Mouse (Mus musculus) heart, adult 18-20 months (tissue): ENCODE results near the gene Adgrd1. TPM values are rescaled to one million over a fixed set of nuclear protein-coding genes. Genes with fewer than 3 reads are reported as not detected.
"Not testable (repeated sequence)": the region's sequence is repeated elsewhere in the genome, so short reads cannot be mapped to it uniquely, and the experiment has no call there.

Source experiments
- DNase-seq, 2 experiments: peaks; one replicate each; pipeline ENCODE4 v3.0.0; 2021 to 2022; ENCODE audit warnings: mixed read lengths in 1 of 2
- total RNA-seq, 2 experiments: library from RNA; stranded (reverse); gene quantifications; 2 replicates each; pipeline ENCODE4 v1.2.3; 2021

The Adgrd1 gene
- total RNA-seq, 2 experiments from 2014 or later: 3.4 to 4.3 TPM

DNA sequence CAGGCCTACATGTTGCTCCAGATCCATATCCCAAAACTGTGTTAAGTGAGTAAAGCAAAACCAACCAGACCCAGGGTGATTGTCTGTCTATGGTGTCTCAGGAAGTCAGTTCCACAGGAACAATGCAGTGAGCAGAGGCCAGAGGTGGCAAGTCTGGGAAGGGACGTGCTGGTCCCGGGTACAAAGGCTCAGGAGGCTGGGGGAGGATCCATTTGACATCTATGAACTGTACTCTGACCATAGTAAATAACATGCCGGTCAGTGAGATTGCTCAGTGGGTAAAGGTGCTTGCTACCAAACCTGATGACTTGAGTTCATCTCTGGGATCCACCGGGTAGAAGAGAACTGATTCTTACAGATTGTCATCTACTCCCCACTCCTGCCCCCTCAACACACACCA is 3.4 kb upstream of the Adgrd1 start:
- DNase-seq: no peak

DNA sequence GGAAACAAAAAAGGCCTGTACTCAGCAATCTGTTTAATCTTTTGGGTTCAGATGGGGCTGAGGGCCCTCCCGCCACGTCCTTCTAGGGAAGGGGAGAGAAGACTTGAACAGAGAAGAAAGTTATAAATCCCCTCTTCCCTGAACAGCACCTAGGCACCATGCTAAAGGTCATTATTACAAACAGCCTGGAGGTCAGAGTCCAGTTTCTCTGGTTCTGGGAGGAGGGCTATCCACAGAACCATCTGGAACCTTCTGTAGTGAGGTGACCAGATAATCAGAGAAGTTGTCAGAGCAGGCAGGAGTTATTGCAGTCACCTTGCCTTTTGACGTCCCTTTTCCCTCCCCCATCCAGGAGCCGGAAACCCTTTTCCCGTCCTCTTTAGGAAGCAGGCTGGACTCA is 2.3 kb upstream of the Adgrd1 start:
- no peak for DNase-seq

DNA sequence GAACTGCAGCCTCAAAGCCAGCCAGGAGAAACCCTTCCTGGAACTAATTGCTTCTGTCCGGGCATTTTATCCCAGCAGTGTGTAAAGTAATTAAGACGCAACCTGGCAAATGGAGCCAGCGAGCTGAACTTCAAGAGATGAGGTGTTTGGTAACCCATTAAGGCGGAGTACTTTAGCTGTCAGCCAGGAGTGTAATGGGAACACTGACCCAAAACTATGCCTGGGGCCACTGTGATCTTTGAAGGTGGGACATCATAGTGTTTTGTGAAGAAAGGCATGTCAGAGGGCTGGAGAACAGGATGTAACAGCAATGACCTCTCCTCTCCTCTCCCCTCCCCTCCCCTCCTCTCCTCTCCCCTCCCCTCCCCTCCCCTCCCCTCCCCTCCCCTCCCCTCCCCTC is 7.5 kb downstream of the Adgrd1 start:
- DNase-seq: no peak

DNA sequence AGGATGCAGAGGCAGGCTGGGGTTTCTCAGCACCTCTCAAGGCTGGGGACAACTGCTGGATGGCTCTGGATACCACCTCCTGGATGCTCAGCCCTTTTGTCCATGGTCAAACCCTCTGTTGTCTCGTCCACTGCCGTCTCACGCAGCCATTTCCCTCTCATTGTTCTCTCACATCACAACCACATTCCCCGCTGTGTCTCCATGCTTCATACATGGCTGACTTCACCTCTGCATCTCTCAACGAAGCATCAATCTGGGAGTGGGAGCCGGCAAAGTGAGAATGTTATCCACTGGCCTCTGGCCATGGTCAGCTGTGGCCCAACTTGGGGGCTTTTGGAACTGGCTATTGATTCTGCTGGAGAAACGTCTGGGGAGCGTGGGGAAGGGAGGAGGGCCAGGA is 15.2 kb downstream of the Adgrd1 start:
- DNase-seq: no peak

DNA sequence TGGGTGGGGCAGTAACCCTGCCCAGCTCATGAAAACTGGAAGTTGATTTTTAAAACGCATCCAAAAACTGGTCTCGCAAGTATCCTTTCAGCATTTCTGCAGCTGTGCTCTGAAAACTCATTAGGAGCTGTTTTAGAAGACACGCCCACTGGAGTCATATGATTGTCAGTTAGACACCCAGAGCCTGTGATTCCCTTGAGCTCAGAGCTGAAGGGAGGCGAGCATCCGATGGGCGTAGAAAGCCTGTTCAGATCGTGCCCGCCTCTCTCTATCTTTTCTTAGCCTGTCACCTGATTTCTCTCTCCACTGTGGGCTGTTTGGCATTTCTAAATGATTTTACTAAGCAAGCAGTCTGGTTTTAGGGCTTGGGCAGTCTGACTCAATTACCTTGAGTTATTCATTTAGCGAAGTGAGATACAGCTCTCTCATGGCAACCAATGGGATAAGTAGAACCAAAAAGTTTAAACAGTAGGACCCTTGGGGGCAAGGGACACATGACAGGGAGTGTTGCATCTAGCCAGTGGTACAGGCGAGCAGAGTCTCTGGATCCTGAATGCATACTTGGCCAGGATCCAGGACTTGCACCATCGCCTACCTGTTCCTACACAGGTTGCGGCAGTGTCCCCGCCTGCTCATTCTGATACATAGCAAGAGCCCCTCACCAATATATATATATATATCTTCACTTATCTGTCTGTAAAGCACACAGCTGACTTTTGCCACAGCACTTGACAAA is 17.4 kb downstream of the Adgrd1 start:
- DNase-seq: peak; percentile 20 to 42

DNA sequence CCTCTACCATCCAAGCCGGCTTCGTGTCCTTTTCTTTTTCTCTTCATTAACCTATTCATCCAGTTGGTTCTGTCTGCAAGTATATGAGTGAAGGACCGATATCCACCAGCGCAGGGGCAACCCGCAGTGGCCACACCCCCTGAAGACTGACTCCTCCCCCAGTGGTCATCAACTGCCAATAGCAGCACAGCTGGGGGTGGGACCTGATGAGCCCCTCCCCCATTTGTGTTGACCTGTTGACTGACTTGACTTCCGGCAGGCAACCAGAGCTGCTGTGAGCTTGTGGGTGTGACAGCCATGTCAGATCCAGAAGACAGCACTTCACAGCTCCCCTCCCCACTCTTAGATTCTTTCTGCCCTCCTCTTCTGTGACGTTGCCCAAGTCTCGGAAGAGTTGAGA is 19.7 kb downstream of the Adgrd1 start:
- no peak for DNase-seq

DNA sequence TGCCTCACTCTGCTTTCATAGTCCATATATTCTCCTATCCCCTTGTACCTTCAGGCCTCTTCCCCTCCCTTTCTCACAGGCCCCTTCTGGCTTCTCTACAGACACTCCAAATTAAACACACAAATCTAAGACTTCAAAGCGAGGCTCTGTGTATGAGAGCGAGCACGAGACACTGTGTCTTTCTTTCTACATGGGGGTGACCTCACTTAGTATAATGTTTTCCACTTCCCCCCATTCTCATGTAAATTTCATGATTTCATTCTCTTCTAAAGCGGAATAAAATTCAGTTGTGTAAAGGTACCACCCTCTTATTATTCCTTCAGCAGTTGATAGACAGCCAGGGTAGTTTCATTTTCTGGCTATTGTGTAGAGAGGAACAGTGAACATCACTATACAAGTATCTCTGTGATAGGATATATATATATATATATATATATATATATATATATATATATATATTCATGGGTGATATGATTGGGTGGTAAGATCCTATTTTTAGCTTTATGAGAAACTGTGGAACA is 21.1 kb downstream of the Adgrd1 start:
- no peak for DNase-seq

DNA sequence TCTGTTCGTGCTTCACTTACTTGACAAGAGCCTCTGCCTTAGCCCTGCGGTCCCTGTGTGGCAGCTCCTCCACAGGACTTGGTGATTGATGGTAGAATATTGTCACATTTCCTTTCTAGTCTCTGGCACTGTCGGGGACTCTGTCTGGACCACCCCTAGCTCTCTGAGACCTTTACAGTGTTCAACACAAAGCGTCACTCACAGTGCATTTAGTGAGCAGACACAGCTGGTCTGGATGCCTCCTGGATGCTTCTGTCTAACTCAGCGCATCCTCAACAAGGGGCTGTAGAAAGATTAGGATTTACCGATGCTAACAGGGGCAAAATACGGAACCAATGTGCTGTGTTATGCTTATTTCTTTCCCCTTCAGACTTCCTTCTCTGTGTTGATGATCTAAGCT is 22.0 kb downstream of the Adgrd1 start:
- no peak for DNase-seq

DNA sequence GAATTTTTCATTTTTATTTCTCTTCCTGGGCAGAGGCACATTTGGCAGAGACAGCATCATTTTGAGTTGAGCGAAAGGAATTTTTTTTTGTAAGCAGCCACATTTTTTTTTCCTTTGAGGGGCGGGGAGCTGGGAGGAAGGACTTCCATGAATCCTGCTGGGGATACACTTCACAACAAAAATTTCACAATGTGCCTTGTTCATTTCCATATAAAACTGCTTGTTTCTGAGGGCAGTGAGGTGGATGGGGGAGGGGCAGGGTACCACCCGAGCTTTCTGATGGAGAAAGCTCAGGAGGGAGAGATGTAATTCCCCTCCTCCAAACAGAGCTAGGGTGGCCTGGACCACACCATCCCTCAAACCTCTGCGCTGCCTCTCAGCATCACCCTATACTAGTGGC is 22.6 kb downstream of the Adgrd1 start:
- peak; percentile 28 to 33 for DNase-seq

DNA sequence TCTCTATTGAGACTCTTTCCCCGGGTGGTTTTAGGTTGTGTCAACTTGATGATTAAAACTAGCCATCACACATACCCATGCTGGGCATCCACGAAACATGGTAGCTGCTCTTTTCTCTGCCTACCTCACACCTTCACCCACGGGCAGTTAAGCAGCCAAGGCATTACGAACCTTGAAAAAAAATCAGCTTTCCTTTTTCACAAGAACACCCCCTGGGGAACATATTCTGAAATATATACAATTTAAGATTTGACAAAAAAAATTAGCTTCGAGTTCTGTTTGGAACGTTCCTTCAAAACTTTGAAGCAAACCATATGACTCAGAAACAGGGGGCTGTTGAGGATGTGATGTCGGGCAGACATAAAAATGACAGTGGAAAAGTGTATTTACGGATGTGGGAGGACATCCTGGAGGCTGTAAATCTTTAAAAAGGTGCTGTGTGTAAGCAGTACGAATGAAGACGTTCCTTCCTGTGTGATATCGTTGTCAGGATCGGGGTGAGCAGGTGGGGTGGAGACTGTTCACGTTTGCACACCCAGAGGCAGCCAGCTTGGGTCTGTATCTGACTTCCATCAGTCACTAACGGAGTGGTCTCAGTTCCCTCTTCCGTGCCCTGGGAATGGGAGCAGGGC is 25.2 kb downstream of the Adgrd1 start:
- no peak for DNase-seq

DNA sequence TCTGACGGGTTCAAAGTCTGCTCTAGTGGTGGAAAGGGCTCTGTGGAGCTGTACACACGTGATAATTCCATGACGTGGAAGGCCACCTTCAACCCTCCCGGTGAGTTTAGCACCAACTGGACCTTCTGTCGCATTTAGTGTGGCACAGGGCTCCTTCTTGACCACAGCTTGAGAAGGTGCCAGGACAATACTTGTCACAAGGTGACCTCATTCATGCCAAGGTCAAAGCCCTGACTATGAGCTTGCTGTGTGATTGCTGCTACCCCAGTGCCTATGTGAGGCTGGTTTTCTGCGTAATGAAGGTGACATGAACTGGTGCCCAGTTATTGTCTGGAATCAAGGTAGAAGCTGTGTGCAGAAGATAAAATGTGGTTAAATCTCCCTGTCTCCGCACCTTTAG is 25.9 kb downstream of the Adgrd1 start:
- no peak for DNase-seq

DNA sequence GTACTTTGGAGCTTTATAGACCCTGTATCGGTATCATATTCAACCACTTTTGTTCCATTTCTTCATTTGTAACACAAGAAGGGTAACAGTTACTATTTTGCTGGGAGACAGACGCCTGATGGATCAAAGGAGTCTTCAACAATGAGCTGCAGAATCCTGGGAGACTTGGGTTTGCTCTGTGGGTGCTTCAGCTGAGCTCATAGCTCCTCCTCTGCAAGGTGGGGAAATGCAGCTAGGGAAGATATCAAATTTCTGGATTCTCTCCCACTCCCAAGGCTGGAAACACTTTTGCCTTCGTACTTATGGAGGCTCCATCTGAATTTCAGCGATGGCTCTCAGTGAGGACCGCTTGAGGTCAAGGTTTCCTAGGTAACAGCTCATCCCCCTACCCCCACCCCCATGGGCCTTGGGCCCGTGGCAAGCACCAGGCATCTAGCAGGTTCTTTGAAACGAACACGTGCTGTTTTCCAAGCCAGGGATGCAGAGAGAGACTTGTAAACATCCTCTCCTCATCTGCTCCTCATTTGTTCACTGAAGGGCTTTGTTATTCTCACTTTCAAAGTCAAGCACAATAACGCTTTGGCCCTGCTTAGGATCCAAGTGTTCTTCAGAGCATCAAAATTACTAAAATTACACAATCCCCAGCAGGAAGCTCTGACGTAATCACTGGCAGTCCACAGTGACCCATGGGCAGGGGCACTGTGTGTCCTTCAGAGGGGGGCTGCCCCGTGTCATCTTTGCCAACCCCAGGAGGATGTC is 27.7 kb downstream of the Adgrd1 start:
- DNase-seq: peak; percentile 27 to 54

DNA sequence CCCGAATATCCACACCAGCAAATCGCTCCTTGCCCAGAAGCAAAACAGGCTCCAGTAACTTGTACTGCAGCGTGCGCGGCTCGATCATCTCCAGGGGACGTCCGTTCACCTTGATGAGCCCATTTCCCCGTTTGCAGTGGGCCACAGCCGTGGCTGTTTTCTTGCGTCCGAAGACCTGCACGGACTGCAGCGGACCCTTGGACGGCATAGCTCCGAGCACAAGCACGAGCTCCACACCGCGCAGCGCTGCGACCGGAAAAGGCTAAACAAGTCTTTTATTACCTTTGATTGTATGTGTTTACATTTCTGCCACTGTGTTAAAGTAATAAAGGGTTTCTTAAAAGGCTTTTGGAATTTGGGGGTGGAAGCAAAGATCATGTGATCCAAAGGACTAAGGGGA is 31.8 kb downstream of the Adgrd1 start:
- not testable (repeated sequence) for DNase-seq

DNA sequence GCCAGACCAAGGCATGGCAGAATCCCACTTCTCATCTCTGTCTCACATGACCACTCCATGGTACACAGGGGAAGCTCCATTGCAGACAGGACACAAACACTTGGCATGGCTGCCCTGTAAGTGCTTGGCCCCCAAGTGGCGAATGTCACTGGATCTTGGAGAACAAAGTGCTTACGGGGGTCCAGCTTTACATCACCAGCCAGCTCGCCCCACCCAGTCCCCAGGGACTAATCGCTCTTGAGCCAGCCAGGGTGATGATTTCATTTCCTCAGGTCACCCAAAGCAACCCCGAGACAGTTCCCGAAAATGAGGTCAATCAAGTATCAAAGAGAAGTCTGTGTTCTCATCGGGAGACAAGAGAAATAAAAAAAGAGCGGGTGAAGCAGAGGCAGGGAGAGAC is 33.8 kb downstream of the Adgrd1 start:
- DNase-seq: peak; percentile 30 to 47

DNA sequence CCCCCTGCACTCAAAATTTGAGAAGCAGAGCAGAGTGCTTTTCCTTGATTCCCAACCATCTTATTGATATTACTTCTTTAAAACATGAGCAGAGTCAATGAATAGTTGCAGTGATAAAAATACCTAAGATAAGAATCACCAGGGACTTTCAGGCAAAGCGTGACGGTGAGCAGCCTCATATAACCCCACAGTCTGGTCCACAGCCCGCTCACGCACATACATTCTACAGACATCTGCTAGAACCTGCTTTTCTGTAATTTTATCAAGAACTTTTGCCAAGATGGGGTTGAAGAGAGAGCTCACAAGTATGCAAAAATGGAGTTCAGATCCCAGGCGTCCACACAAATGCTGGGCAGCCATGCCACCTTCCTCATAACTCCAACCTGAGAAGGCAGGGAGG is 40.9 kb downstream of the Adgrd1 start:
- DNase-seq: no peak

DNA sequence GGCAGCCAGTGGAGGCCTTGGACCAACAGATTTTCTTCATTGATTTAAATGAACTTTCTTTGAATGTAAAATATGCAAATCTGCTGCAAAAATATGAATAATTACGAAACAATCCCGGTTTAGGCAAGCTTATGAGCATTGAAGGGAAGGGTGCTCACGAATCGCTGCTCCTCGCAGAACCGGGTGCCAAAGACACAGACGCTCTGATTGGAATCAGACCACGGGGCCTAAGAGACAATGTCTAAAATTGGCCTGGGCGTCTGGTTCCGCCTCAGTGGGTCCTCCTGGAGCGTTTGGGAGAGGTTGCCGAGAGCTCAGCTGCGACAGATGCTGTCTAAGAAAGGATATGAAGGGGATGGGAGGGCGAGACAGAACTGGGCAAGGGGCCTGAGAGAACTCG is 42.0 kb downstream of the Adgrd1 start:
- peak; percentile 22 to 33 for DNase-seq

DNA sequence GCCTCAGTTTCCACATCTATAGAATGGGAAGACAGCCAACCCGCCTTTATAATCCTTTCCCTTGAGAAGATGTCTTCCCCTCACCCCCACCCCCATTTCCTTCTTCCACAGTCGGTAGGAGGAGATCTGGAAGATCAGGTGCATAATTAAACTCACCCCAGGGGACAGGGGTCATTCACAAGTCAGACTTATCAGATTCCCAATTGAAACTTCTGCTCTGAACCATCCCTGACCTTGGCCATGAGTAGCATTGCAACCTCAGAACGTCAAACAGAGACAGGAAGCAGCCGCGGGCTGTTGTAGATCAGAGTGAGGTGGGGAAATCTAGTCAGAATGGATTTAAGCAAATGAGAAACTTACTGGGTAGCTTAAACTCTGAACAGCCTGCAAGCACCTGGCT is 46.3 kb downstream of the Adgrd1 start:
- DNase-seq: no peak

DNA sequence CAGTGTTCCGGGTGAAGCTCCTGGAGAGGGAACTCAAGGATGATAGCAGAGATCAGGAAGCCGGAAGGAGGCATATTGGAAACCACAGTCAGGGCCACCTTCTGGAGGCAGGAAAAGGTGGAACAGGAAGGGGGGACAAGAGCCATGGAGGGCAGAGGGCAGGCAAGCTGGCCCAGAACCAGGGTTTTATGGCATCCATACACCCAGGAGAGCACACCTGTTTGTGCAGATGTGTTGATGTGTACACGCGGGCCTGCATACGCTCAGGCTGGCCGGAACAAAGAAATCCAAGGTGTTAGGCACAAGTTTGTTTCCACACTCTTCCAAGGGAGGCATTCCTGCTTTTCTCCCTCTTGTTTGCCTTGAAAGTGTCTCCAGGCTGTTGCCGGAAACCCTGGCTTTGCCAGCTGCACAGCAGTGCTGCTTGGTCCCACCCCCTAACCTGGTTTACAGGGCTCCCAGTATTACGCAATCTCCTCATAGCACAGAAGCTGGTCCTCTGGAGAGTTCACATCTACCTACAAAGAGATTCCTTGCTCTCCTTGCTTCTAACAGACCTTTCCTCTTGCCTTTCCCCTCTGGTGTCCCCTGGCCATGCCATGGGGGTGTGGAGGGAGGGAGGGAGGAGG is 48.9 kb downstream of the Adgrd1 start:
- no peak for DNase-seq

DNA sequence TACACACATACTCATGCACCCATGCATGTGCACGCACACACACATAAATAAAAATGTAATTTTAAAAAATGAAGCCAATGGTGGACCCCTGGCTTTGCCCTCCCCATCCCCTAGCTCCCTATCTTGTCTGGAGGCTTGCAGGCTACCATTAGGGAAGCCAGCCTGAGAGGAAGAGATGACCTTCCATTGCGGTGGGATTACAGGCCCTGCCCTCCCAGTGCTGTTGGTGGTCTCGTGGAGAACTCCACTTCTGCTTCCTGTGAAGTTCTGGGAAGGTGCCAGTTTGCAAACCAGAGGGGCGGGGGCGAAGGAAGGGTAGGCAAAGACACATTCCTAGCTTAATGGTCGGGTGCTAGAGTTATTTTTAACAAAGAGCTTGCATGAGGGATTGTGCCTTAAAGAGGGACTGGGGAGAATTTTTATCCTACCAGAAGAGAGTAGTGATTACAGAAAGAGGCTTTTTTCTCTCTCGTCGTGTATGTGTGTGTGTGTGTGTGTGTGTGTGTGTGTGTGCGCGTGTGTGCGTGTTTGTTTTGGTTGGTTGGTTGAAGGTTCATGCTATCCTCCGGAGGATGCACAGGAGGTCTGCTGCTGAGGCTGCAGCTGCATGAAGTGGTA is 50.5 kb downstream of the Adgrd1 start:
- DNase-seq: no peak

DNA sequence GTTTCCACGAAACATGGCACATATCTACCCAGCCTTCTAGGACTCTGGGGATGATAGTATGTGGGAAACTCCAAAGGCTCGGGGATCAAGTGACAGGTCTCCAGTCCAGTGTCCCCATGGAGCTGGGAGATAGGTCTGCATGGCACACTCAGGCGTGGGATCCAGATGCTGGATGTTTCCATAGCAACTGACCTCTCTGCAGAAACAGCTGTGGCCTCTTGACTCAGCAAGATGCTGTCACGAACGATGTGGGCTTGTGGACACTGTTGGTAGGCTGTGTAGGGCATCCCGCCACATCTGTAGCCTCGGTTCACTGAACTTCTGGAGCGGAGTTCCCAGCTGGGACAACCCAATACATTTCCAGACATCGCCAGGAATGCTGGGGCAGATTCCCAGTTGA is 51.9 kb downstream of the Adgrd1 start:
- no peak for DNase-seq

DNA sequence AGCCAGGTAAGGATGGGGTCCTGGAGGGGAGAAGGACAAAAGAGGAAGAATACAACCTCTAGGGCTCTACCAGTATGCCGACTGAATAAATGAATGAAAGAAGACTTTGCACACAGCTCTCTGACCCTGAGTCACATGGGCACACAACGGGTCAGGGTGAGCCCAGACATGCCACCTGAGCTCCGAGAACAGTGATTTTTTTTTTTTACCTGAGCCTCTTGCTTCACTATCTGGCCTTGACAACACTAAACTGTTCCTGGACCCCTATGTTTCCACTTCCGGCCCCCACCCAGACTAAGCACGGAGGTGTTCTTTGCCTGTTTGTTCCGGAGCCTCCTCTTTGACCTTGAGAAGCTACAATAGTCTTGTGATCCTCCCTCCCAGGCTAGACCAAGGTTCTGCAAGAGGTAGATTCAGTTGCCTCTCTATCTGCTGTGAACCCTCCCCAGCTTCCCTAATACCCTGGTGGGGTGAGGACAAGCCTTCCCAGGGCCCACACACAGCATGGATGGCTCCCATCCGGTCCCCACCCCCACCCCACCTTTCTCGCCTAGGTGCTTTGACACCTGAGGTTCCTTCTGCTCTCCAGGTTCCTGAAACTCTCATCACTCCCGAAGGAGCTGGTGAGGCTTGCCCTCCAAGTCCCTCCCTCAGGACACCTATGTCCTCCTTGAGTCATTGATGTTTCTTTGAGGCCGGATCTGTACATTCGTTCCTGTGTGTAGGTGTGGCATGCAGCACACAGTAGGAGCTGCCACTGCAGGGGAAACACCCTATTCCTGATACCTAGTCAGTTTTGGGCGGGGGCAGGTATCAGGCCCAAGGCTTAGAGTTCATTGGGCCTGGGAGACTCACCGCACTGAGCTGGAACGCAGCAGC is 58.7 kb downstream of the Adgrd1 start:
- no peak for DNase-seq
